Mouse (Mus musculus) R1 (cell line): ENCODE results near the gene Olfr1337.
"Not testable (repeated sequence)": the region's sequence is repeated elsewhere in the genome, so short reads cannot be mapped to it uniquely, and the experiment has no call there.

Source experiments
- DNase-seq: peaks from one replicate; pipeline ENCODE4 v3.0.0-alpha.2; 2018; ENCODE audit warnings: low read depth, low spot score

The Olfr1337 gene

DNA sequence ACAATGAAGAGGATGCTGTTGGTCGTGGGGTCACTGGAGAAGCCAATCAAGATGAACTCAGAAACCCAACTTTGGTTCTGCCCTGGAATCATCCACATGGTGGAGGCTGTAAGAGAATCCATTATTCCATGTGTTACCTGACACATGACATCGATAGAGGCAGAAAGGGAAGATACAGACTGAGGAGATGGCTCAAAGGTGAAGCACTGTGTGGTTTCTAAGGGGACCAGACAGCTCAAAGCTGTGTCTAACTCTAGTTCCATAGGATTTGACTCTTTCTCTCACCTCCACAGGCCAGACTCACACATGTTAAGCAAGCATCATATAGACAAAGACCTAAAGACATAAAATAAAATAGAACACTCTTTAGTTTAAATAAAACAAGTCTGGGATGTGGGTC, at the start of gene Olfr1337:
TSS of gene Olfr1337 (minus strand) at position 101 of the 400 bp plus-strand sequence.
- no peak for DNase-seq

DNA sequence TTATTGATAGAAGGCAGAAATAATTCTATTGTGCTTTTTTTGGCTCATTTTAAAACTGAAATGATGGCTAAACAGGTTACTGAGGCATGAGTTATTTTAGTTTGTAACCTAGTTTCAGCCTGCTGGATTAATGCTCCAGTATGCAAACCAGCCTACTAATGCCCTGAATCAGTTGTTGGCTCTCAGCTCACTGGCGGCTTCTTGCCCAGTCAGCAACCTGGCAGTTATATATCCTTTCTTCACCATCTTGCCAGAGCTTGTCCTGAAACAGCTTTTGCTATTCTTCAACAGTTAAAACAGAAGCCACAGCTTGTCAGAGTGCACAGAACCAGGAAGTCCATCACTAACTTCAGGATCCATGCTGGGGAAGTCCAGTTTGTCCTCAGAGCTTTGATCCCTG, 36.5 kb upstream of the Olfr1337 start:
- no peak for DNase-seq

DNA sequence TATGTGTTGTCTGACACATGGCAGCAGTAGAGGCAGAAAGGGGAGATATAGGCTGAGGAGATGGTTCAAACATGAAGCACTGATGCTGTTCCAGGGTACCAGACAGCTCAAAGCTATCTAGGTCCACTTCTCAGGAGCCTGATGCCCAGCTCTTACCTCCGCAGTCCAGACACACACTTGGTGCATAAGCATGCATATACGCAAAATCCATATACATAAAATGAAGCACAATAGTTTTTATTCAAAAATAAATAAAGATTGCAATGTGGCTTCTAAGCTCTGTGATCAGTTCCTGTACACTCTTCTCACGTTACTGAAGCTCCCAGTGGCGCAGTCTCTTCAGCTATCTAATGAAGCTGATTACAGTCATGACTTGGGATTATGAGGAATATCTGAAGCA, 27.5 kb upstream of the Olfr1337 start, which contains the start of gene Olfr1335:
TSS of gene Olfr1335 (minus strand) at position 101 of the 400 bp plus-strand sequence.
- no peak for DNase-seq

DNA sequence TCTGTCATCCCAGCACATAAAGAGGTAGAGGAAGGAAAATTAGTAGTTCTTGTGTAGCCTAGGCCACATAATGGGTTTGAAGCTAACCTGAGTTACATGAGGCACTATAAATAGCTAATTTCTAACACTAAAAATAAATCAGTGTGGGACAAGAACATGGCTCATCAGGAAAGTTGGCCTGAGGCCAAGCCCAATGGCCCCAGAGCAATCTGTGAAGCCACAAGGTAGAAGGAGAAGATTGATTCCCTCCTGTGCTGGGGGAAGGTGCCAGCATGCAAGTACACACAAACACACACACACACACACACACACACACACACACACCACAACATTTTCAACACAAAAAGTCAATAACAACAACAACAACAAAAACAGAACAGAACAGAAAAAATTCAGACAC, 10.4 kb upstream of the Olfr1337 start:
- DNase-seq: not testable (repeated sequence)

DNA sequence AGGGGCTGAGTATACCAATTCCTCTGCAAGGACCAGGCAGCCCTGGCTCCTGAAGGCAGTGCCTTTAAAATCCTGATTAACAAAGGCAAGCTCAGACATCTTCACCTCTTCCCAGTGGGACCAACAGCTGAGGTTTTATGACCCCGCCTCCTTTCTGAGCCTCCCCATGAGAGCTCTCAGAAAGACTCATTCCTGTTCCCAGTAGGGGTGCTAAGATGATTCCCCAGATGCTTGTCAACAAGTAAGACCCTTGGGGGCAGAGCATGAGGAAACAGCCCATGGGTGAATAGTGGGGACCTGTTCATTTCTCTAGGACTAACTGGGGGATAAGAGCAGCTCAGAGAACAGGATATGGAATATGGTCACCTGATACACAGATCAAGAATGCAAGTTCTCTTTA, 23.7 kb downstream of the Olfr1337 start, which contains the start of gene Olfr1338:
TSS of gene Olfr1338 (minus strand) at position 101 of the 400 bp plus-strand sequence.
- no peak for DNase-seq

DNA sequence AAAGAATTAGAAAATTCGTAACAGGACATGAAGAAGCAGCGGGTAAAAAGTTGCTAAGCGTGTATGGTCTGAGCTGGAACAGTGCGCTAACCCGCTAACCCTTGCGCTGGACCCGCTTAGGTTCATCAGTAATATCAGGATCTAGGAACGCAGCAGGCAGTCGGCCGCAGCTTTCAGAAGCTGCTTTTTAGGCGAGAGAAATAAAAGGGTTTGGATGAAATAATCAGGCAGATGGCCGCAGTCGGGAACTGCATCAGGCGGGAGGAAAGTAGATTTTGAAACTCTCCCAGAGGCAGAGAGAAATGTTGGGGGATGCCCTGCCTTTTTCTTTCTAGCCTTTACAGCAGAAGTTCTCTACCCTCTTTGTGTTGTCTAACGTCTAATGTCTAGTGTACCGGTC, 40.5 kb downstream of the Olfr1337 start:
- peak; percentile 54 for DNase-seq

DNA sequence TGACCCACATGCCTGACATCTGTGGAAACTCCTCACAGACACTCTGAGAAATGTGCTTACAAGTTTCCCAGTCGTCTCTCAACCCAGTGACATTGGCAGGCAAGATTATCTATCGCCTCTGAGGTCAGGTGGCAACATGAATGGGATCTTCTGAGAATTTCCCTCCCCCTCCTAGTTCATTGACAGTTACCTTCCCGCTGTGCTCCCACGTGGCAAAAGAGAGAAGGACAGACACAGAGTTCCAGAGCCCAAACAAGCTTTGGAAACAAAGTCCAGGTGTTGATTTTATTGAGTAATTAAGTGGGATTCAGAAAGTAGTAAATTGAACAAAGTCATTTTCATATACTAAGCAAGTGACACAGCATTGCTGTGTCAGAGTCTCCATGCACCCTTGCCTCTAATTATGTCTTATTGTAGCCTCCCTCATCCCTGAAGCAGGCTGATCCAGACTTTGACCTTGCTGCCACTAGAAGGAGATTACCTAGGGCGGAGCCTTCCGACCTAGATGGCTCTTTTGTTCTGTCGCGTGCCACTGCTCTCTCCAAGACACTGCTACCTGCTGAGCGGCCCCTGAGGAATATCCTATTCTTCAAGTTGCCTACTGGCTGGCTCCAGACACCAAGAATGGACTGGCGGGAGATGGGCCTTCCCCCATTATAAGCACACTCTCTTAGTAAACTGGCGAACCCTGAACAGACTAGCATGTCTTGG, 41.2 kb downstream of the Olfr1337 start:
- DNase-seq: peak; percentile 99

DNA sequence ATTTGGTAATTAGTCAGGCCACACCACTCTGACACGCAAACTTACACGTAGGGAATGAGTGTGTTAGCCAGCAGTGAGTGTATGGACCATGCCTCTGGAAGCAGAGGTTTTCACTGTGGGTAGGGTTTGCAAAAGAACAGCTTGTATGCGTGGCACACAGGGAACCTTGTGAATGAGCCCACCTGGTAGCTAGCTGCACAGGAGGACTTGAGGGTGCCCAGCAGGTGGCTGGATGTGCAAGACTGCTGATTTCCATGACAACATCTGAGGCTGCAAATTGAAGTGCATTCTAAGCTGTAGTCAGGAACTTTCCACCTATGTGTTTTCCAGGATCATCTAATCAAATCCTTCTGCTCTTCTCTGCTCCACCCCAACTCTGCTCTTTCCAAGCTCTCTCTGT, 42.8 kb downstream of the Olfr1337 start:
- DNase-seq: peak; percentile 55

DNA sequence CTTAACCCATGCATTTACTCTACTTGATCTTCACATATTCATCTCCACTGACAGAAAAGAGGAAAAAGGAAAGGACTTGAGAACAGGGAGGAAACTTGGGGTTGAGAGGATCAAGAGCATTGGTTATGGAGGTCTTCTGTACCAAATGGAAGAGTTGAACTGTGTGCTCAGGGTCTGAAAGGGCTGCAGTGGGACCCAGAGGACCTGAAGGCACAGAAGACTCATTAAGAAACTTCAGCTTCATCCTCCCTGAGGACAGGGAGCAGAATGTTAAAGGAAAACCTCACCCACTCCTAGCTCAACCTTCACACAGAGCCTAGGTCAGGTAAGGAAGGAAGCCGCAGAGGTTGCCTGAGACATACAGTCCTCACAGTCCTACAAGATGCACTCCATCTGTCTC, 50.5 kb downstream of the Olfr1337 start, which contains the start of gene Olfr1339:
TSS of gene Olfr1339 (plus strand) at position 301 of the 400 bp plus-strand sequence.
- no peak for DNase-seq
